Mouse (Mus musculus) midbrain, embryonic 12.5 days (tissue): ENCODE results near the gene Plscr1. TPM values are rescaled to one million over a fixed set of nuclear protein-coding genes. Genes with fewer than 3 reads are reported as not detected.

Source experiments
- ATAC-seq: fragments of 200-750 bp; cut with Nextera tagmentation; 2 replicates; pipeline ENCODE4 v1.8.0; 2017; ENCODE audit warnings: low read depth, moderate TSS enrichment, moderate library complexity; ENCODE audit not compliant: low FRiP score
- H3K27ac ChIP-seq: fragments of 300-500 bp; sonication (generic); replicated peaks from 2 replicates; pipeline ENCODE4 v1.5.1; 2016; ENCODE audit warnings: mild to moderate bottlenecking
- H3K27me3 ChIP-seq: fragments of 300-500 bp; sonication (generic); 2 replicates; pipeline ENCODE4 v1.6.1; 2016; ENCODE audit warnings: mild to moderate bottlenecking
- H3K36me3 ChIP-seq: fragments of 300-500 bp; sonication (generic); 2 replicates; pipeline ENCODE4 v1.6.1; 2016
- H3K4me1 ChIP-seq: fragments of 300-500 bp; sonication (generic); 2 replicates; pipeline ENCODE4 v1.6.1; 2016
- H3K4me2 ChIP-seq: fragments of 300-500 bp; sonication (generic); replicated peaks from 2 replicates; pipeline ENCODE4 v1.6.1; 2016; ENCODE audit warnings: mild to moderate bottlenecking, moderate library complexity
- H3K4me3 ChIP-seq: fragments of 300-500 bp; sonication (generic); 2 replicates; pipeline ENCODE4 v1.5.1; 2016; ENCODE audit warnings: mild to moderate bottlenecking
- H3K9ac ChIP-seq: fragments of 300-500 bp; sonication (generic); replicated peaks from 2 replicates; pipeline ENCODE4 v1.6.1; 2016; ENCODE audit warnings: mild to moderate bottlenecking, moderate library complexity
- H3K9me3 ChIP-seq: fragments of 300-500 bp; sonication (generic); 2 replicates; pipeline ENCODE4 v1.6.1; 2016; ENCODE audit warnings: mild to moderate bottlenecking
- WGBS: fragments of 180-500 bp; shearing (Covaris S2); methylation state at CpG from one replicate; pipeline ENCODE4 v1.1.7; 2016; 5-methylcytosine and 5-hydroxymethylcytosine counted together
- polyA plus RNA-seq: library from polyadenylated mRNA; unstranded; fragments of >200 nt; fragmentation: Nextera tagmentation; extraction: Ambion mirVana; gene quantifications from 2 replicates; pipeline ENCODE4 v1.2.1, GENCODE M21; 2016

The Plscr1 gene
- polyA plus RNA-seq, 1 experiment from 2014 or later = 18.3 TPM

DNA sequence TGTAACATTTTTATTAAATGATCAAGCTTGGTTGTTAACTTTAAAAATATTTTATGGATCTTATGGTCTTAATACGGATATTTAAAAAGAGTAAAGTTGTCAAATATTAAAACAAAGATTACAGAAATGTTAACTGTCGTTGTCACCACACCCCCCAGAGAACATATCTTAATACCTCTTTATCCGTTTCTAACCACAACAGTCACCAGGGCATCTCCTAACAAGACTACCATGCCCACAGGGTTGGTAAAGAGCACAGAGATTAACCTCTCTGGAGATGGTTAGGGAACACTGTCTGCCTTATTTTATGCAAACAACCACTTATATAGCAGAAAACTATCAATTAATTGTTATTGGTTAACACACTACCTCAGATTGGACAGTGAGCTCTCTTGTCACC lies 22.8 kb upstream of the Plscr1 start:
- H3K4me2 ChIP-seq = no peak overlapping the region
- no peaks in the 10 kb centered on the region for H3K27me3 ChIP-seq
- H3K9me3 ChIP-seq = no peaks in the 10 kb centered on the region
- WGBS = 79% methylated on average over 3 of the region's 3 CpGs
- H3K9ac ChIP-seq = no peak overlapping the region
- no peaks in the 10 kb centered on the region for H3K4me1 ChIP-seq
- H3K36me3 ChIP-seq = no peaks in the 10 kb centered on the region
- ATAC-seq = no peak
- no peak overlapping the region for H3K27ac ChIP-seq
- no peak overlapping the region for H3K4me3 ChIP-seq

DNA sequence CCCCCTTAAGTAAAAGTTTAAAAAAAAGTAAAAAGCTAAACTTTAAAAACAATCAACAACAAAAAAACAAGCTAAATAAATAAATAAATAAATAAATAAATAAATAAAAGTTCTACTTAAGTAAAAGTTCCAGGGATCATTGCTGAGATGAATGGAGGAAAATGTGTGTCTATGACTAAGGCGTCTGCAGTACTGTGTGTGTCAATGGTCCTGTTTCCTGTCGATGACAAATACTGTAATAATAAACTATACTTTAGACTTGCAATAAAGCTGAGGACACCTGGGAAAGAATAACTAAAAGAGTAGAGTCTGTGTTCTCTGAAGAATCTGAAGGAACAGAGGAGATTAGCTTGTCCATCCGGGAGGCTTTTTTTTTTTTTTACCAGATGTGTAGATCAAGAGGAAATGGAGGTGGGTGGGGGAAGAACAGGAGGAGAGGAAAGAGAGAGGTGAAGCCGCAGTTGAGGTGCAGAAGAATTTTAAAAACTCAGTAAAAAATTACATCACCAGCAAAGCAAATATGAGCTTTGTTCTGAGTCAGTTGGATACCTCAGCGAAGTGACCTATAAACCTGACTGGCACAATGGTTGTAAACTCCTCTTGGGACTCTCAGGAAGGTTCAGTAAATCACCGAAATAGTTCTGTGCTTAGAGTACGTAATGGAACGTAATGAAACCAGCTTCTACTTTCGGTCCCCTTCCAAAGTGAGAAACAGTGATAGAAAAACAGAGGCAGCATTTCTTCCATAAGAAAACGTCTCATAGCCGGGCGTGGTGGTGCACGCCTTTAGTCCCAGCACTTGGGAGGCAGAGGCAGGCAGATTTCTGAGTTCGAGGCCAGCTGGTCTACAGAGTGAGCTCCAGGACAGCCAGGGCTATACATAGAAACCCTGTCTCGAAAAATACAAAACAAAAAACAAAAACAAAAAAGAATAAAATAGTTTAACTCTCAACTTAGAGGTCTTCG lies 20.4 kb upstream of the Plscr1 start:
- Histone ChIP-seq H3K36me3 (no peaks in the 10 kb centered on the region), H3K9me3 (no peaks in the 10 kb centered on the region), H3K27ac (no peak overlapping the region), H3K27me3 (no peaks in the 10 kb centered on the region), H3K9ac (no peak overlapping the region), H3K4me3 (no peak overlapping the region), H3K4me1 (no peaks in the 10 kb centered on the region), H3K4me2 (no peak overlapping the region)
- ATAC-seq = no peak
- 87% methylated on average over 16 of the region's 16 CpGs for WGBS

DNA sequence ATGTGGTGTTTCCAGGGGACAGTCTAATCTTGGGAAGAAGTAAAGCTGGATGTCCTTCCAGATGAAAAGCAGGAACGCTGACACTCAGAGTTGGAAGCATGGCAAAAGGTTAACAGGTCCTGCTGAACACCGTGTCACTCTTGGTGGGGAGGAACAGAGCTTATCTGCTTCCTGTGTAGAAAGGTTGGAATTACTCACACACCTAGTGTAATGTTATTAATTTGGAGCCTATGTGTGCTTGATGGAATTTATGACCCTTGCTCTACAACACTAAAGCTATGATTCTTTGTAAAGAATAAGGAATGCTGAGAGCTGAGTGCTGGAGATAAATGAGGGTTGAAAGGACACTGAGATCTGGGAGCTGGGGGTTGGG lies 19.7 kb upstream of the Plscr1 start:
- no peak overlapping the region for H3K4me2 ChIP-seq
- H3K36me3 ChIP-seq = no peaks in the 10 kb centered on the region
- H3K9me3 ChIP-seq = no peaks in the 10 kb centered on the region
- H3K4me1 ChIP-seq = no peaks in the 10 kb centered on the region
- no peak overlapping the region for H3K27ac ChIP-seq
- no peak overlapping the region for H3K9ac ChIP-seq
- no peak for ATAC-seq
- 79% methylated on average over 2 of the region's 2 CpGs for WGBS
- no peak overlapping the region for H3K4me3 ChIP-seq
- H3K27me3 ChIP-seq = no peaks in the 10 kb centered on the region

DNA sequence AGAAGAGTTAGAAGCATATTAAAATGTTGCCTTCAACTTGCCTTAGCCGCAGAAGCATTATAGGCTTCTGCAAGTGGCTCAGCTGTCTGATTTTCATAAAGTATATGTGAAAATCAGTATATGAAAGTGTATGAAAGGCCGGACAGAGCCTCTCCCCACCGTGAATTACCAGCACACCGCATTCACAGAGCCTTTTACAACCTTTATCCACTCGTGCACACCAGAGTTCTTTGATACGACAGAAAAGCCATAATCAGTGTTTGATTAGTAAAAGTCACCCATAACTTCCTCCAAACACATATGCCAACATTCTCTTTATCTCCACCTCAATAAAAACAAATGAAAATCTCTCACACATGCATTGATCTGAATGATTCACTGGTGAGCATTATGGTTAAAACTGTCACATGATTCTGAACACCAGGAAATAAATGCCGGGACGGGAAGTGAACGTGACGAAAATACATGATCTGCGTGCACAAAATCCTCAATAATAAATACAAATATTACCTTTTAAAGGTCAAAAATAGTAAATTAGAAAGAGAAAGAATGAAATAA lies 14.6 kb upstream of the Plscr1 start:
- Histone ChIP-seq H3K27ac (no peak overlapping the region), H3K4me2 (no peak overlapping the region), H3K4me1 (no peaks in the 10 kb centered on the region), H3K9ac (no peak overlapping the region), H3K9me3 (no peaks in the 10 kb centered on the region), H3K4me3 (no peak overlapping the region), H3K27me3 (no peaks in the 10 kb centered on the region), H3K36me3 (no peaks in the 10 kb centered on the region)
- no peak for ATAC-seq
- WGBS = 93% methylated on average over 11 of the region's 11 CpGs

DNA sequence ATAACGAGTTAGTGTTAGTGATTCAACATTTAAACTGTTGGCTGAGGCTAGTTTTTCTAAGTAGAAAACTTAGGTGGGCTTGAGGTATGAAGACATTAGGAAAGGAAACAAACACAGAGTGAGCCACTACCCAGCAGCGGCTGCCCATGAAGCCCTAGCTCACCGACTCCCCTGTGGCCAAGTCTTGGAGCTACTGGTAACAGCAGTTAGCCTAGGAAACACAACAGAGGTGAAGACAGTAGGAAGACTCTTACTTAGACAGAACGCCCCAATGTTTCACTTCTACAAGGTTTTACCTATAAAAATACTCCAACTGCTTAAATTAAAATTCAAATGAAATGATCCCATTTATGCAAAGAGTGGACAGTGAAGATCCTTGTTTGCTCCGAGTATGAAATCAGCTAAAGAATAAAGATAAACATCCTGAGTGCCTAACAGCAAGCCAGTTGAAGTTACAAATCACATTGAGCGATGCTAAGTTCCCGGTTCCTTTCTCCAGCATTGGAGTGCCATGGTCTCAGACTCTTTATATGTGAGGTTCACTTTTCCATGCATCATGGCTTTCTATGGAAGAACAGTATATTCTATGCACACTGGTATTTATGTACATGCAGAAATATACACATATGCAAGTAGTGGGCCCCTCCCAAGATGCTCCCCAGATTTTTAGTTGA lies 640 bp upstream of the Plscr1 start:
- peaks cover 18% of the 10 kb centered on the region for H3K4me1 ChIP-seq
- no peak overlapping the region for H3K4me2 ChIP-seq
- no peak overlapping the region for H3K9ac ChIP-seq
- no peak for ATAC-seq
- no peaks in the 10 kb centered on the region for H3K36me3 ChIP-seq
- H3K27me3 ChIP-seq = no peaks in the 10 kb centered on the region
- no peak overlapping the region for H3K27ac ChIP-seq
- H3K4me3 ChIP-seq = no peak overlapping the region
- WGBS = 84% methylated on average over 7 of the region's 7 CpGs
- no peaks in the 10 kb centered on the region for H3K9me3 ChIP-seq

DNA sequence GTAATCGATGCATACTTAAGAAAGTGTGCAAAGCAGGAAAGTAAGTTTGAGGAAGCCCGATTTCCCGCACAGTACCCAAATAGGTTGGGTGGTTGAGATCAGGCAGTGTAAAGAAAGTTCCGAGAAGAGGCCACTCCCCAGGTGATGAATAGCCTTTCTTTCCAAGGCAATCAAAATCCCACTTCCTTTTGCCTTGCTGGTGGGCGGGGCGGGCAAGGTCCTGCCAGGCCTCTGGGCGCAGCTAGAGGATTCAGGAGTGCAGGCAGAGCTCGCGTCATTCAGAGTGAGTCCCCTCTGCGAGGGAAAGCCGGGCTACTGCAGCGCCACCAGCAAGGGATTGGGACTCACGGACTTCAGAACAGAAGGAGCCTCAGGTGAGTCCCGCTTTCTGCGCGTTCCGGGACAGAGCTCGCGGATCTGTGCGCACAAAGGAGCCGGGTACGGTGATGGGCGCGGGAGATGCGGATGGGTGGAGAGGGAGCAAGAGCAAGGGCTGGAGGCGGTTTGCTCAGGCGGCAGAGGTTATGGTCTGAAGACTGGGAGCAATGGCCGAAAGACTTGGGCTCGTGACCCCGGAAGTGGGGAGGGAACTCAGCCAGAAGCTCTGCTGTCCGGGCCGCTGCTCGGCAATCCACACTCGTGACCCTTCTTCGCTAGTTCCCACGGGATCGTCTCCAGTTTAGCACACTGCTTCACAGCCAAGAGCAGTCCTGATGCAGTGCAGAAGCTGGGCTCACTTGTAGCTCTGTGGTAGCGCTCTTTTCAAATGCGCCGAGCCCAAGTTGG lies 630 bp downstream of the Plscr1 start:
- Histone ChIP-seq H3K4me3 (peak overlapping the region; percentile 65), H3K4me1 (peaks cover 18% of the 10 kb centered on the region), H3K9me3 (no peaks in the 10 kb centered on the region), H3K27me3 (no peaks in the 10 kb centered on the region), H3K27ac (peak overlapping the region; percentile 68), H3K4me2 (peak overlapping the region; percentile 77), H3K36me3 (no peaks in the 10 kb centered on the region), H3K9ac (peak overlapping the region; percentile 77)
- ATAC-seq = peak; percentile 93
- WGBS = under 1% methylated on average over 40 of the region's 40 CpGs

DNA sequence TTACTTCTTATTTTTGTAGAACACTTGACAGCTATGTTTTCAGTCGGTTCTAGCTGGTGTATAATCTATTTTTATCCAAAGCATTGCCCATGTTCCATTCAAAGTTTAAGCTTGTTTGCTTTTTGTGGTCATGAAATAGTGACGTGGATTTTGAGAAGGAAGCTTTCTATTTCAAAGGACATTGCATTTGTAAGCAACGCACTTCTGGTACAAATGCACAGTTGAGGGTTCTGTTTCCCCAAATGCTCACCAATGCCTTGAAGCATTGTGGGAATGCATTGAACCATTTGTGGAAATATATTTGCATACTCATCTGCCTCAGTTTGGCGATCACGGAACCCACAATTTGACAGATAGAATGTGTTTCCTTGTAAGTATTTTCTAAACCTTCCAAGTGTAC lies 3.2 kb downstream of the Plscr1 start:
- H3K27me3 ChIP-seq = no peaks in the 10 kb centered on the region
- 81% methylated on average over 5 of the region's 5 CpGs for WGBS
- H3K27ac ChIP-seq = no peak overlapping the region
- H3K4me2 ChIP-seq = no peak overlapping the region
- H3K4me1 ChIP-seq = peaks cover 18% of the 10 kb centered on the region
- no peak overlapping the region for H3K9ac ChIP-seq
- ATAC-seq = no peak
- no peaks in the 10 kb centered on the region for H3K36me3 ChIP-seq
- no peaks in the 10 kb centered on the region for H3K9me3 ChIP-seq
- H3K4me3 ChIP-seq = no peak overlapping the region

DNA sequence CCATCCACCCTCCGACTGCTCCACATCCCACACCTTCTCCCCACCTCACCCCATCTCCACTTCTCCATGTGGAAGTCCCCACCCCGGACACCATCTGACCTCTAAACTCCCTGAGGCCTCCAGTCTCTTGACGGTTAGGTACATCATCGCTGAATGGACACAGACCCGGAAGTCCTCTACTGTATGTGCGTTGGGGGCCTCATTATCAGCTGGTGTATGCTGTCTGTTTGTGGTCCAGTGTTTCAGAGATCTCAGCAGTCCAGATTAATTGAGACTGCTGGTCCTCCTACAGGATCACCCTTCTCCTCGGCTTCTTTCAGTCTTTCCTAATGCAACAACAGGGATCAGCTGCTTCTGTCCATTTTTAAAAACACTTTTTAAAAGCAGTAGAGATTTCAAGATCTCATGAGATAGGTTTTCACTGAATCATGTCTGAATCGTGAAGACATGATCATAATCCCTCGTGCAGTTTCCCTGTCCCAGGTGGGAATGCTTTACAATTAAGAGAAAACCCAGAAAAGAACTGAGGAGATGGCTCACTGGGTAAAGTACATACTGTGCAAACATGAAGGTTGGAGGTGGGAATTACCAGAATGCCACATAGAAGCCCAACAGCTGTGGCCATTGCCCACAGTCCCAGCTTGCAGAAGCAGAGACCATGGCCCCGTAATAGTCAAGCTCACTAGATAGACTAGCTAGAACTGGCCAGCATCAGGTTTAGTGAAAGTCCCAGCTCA lies 4.2 kb downstream of the Plscr1 start:
- H3K27me3 ChIP-seq = no peaks in the 10 kb centered on the region
- H3K36me3 ChIP-seq = no peaks in the 10 kb centered on the region
- H3K4me2 ChIP-seq = no peak overlapping the region
- no peaks in the 10 kb centered on the region for H3K9me3 ChIP-seq
- WGBS = 93% methylated on average over 10 of the region's 10 CpGs
- no peak overlapping the region for H3K9ac ChIP-seq
- no peak overlapping the region for H3K4me3 ChIP-seq
- no peak for ATAC-seq
- peaks cover 18% of the 10 kb centered on the region for H3K4me1 ChIP-seq
- no peak overlapping the region for H3K27ac ChIP-seq

DNA sequence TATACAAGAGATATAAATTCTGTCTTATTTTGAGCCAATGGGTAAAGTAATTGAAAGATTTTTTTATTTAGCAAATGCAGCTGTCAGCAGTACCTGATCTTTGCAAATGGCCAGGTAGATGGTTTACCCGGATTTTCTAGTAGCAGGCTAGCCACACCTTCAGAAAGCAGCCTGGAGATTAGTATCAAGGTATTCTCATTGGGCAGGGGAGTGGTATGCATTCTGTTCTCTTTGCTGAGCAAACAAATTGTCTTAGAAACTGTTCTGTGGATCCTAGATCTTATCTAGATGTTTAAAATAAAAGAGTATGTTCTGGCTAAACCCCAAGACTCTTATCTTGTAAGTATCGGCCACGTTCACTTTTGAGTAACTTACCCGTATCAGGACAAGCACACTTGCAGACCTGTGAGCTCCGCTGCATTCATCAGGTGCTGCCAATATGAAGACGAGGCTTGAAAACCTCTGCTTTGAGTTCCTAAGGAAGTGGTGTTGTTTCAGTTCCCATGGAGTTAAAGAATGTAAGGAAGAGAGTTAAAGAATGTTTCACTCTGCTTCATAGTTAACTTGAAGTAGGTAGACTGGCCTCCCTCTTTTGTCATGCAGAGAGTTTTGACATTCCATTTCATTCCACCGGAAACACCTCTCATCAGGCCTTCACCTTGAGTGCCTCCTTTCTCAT lies 11.1 kb downstream of the Plscr1 start:
- no peaks in the 10 kb centered on the region for H3K9me3 ChIP-seq
- ATAC-seq = no peak
- no peak overlapping the region for H3K9ac ChIP-seq
- no peak overlapping the region for H3K27ac ChIP-seq
- 90% methylated on average over 7 of the region's 7 CpGs for WGBS
- H3K4me3 ChIP-seq = no peak overlapping the region
- no peaks in the 10 kb centered on the region for H3K27me3 ChIP-seq
- H3K4me2 ChIP-seq = no peak overlapping the region
- no peaks in the 10 kb centered on the region for H3K4me1 ChIP-seq
- H3K36me3 ChIP-seq = no peaks in the 10 kb centered on the region

DNA sequence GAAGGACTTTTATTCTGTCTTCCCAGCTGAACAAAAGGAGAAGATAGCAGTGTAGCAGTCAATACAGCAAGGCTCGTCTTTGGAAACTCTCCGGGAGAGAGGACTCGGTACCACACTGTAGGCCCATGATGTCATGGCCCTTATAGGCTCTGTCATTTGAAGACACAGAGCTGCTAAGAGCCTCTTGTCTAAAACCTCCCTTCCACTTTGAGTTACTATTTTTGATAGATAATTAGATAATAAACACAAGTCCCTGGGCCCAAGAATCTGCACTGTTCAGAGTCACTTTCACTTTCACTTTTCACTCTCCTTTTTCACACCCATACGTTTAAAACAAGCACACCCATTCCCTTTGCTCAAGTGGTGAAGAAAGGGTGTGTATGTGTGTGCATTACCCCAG lies 16.2 kb downstream of the Plscr1 start:
- WGBS = 85% methylated on average over 4 of the region's 4 CpGs

More for the DNA sequence above, 16.2 kb downstream of the Plscr1 start:
- no peaks in the 10 kb centered on the region for H3K9me3 ChIP-seq
- H3K36me3 ChIP-seq = peaks cover 8% of the 10 kb centered on the region; the same call in 1 of the 2 replicates
- no peaks in the 10 kb centered on the region for H3K27me3 ChIP-seq
- no peaks in the 10 kb centered on the region for H3K4me1 ChIP-seq
- no peak overlapping the region for H3K4me2 ChIP-seq
- no peak for ATAC-seq
- no peak overlapping the region for H3K9ac ChIP-seq
- no peak overlapping the region for H3K4me3 ChIP-seq
- no peak overlapping the region for H3K27ac ChIP-seq
